Mouse (Mus musculus): ENCODE measurements around the gene Pbx2. TPM values are rescaled to one million over a fixed set of nuclear protein-coding genes. Genes with fewer than 3 reads are reported as not detected.

Pbx2 gene
- polyA plus RNA-seq, 1 experiment from 2014 or later: 12.8 TPM

- peaks cover 44% of the 10 kb centered on the region for H3K4me1 ChIP-seq (ENCODE audit: control insufficient read depth, insufficient read depth, low read length)
- WGBS: 1% methylated on average over 26 of the region's 26 CpGs
- no peak for ATAC-seq (ENCODE audit: low FRiP score, low TSS enrichment)
- H3K27me3 ChIP-seq (ENCODE audit: control insufficient read depth, insufficient read depth, low read length): peaks cover 14% of the 10 kb centered on the region; the same call in 1 of the 2 replicates
- peak overlapping the region; percentile 90 for H3K4me2 ChIP-seq (ENCODE audit: low read length)
- no peaks in the 10 kb centered on the region for H3K36me3 ChIP-seq (ENCODE audit: control insufficient read depth, insufficient read depth, low read length)
- H3K27ac ChIP-seq (replicated peaks; ENCODE audit: low read depth, low read length): no peak overlapping the region
- peak overlapping the region; percentile 71 for H3K4me3 ChIP-seq (replicated peaks; ENCODE audit: low read depth, low read length)
- H3K9ac ChIP-seq (replicated peaks; ENCODE audit: low read length): peak overlapping the region; percentile 43; the same call in 1 of the 2 replicates
- no peaks in the 10 kb centered on the region for H3K9me3 ChIP-seq (ENCODE audit: control insufficient read depth, low read length)
- peak; percentile 43 for DNase-seq
These were observed 41.2 kb downstream of the Pbx2 start for GRCm38 (mm10) chr17:34632261-34632691.

- Histone ChIP-seq H3K27me3 (ENCODE audit: control insufficient read depth, insufficient read depth, low read length) (peaks cover 14% of the 10 kb centered on the region; the same call in 1 of the 2 replicates), H3K9ac (replicated peaks; ENCODE audit: low read length) (no peak overlapping the region), H3K4me2 (ENCODE audit: low read length) (no peak overlapping the region), H3K4me3 (replicated peaks; ENCODE audit: low read depth, low read length) (no peak overlapping the region), H3K9me3 (ENCODE audit: control insufficient read depth, low read length) (no peaks in the 10 kb centered on the region), H3K36me3 (ENCODE audit: control insufficient read depth, insufficient read depth, low read length) (no peaks in the 10 kb centered on the region), H3K27ac (replicated peaks; ENCODE audit: low read depth, low read length) (no peak overlapping the region), H3K4me1 (ENCODE audit: control insufficient read depth, insufficient read depth, low read length) (peaks cover 19% of the 10 kb centered on the region)
- no peak for DNase-seq
- ATAC-seq (ENCODE audit: low FRiP score, low TSS enrichment): no peak
- 86% methylated on average over 2 of the region's 2 CpGs for WGBS
These were observed 44.6 kb downstream of the Pbx2 start for GRCm38 (mm10) chr17:34635671-34636070.

GRCm38 (mm10) chr17:34637459-34637858, 46.4 kb downstream of the Pbx2 start:
- no peak overlapping the region for H3K4me2 ChIP-seq (ENCODE audit: low read length)
- H3K4me1 ChIP-seq (ENCODE audit: control insufficient read depth, insufficient read depth, low read length): peaks cover 1% of the 10 kb centered on the region; the same call in 1 of the 2 replicates
- H3K4me3 ChIP-seq (replicated peaks; ENCODE audit: low read depth, low read length): no peak overlapping the region
- ATAC-seq (ENCODE audit: low FRiP score, low TSS enrichment): no peak
- H3K27ac ChIP-seq (replicated peaks; ENCODE audit: low read depth, low read length): no peak overlapping the region
- WGBS: 74% methylated on average over 3 of the region's 3 CpGs
- no peaks in the 10 kb centered on the region for H3K9me3 ChIP-seq (ENCODE audit: control insufficient read depth, low read length)
- peaks cover 1% of the 10 kb centered on the region; the same call in 1 of the 2 replicates for H3K27me3 ChIP-seq (ENCODE audit: control insufficient read depth, insufficient read depth, low read length)
- no peak overlapping the region for H3K9ac ChIP-seq (replicated peaks; ENCODE audit: low read length)
- no peak for DNase-seq
- H3K36me3 ChIP-seq (ENCODE audit: control insufficient read depth, insufficient read depth, low read length): no peaks in the 10 kb centered on the region

- H3K27me3 ChIP-seq (ENCODE audit: control insufficient read depth, insufficient read depth, low read length): no peaks in the 10 kb centered on the region
- no peaks in the 10 kb centered on the region for H3K9me3 ChIP-seq (ENCODE audit: control insufficient read depth, low read length)
- no peak overlapping the region for H3K27ac ChIP-seq (replicated peaks; ENCODE audit: low read depth, low read length)
- no peak overlapping the region for H3K4me3 ChIP-seq (replicated peaks; ENCODE audit: low read depth, low read length)
- no peaks in the 10 kb centered on the region for H3K4me1 ChIP-seq (ENCODE audit: control insufficient read depth, insufficient read depth, low read length)
- 86% methylated on average over 7 of the region's 7 CpGs for WGBS
- H3K4me2 ChIP-seq (ENCODE audit: low read length): no peak overlapping the region
- H3K9ac ChIP-seq (replicated peaks; ENCODE audit: low read length): no peak overlapping the region
- H3K36me3 ChIP-seq (ENCODE audit: control insufficient read depth, insufficient read depth, low read length): no peaks in the 10 kb centered on the region
- ATAC-seq (ENCODE audit: low FRiP score, low TSS enrichment) (no peak), DNase-seq (no peak)
These were observed 48.6 kb downstream of the Pbx2 start for GRCm38 (mm10) chr17:34639461-34640255.

GRCm38 (mm10) chr17:34640778-34641601, 49.9 kb downstream of the Pbx2 start:
- ATAC-seq (ENCODE audit: low FRiP score, low TSS enrichment) (peak; percentile 25; the same call in 1 of the 2 replicates), DNase-seq (peak; percentile 64)
- H3K4me1 ChIP-seq (ENCODE audit: control insufficient read depth, insufficient read depth, low read length): peaks cover 11% of the 10 kb centered on the region
- H3K27ac ChIP-seq (replicated peaks; ENCODE audit: low read depth, low read length): peak overlapping the region; percentile 73
- H3K36me3 ChIP-seq (ENCODE audit: control insufficient read depth, insufficient read depth, low read length): no peaks in the 10 kb centered on the region; the same call in 1 of the 2 replicates
- H3K9ac ChIP-seq (replicated peaks; ENCODE audit: low read length): peak overlapping the region; percentile 16; the same call in 1 of the 2 replicates
- H3K4me3 ChIP-seq (replicated peaks; ENCODE audit: low read depth, low read length): no peak overlapping the region
- H3K9me3 ChIP-seq (ENCODE audit: control insufficient read depth, low read length): no peaks in the 10 kb centered on the region
- WGBS: 12% methylated on average over 11 of the region's 11 CpGs
- H3K27me3 ChIP-seq (ENCODE audit: control insufficient read depth, insufficient read depth, low read length): no peaks in the 10 kb centered on the region
- no peak overlapping the region for H3K4me2 ChIP-seq (ENCODE audit: low read length)

GRCm38 (mm10) chr17:34641945-34642344, 50.9 kb downstream of the Pbx2 start:
- DNase-seq: no peak
- no peaks in the 10 kb centered on the region; the same call in 1 of the 2 replicates for H3K36me3 ChIP-seq (ENCODE audit: control insufficient read depth, insufficient read depth, low read length)
- no peak overlapping the region for H3K9ac ChIP-seq (replicated peaks; ENCODE audit: low read length)
- no peaks in the 10 kb centered on the region for H3K27me3 ChIP-seq (ENCODE audit: control insufficient read depth, insufficient read depth, low read length)
- H3K4me1 ChIP-seq (ENCODE audit: control insufficient read depth, insufficient read depth, low read length): peaks cover 12% of the 10 kb centered on the region
- H3K9me3 ChIP-seq (ENCODE audit: control insufficient read depth, low read length): no peaks in the 10 kb centered on the region
- H3K4me2 ChIP-seq (ENCODE audit: low read length): no peak overlapping the region
- no peak overlapping the region for H3K27ac ChIP-seq (replicated peaks; ENCODE audit: low read depth, low read length)
- 93% methylated on average over 3 of the region's 3 CpGs for WGBS
- H3K4me3 ChIP-seq (replicated peaks; ENCODE audit: low read depth, low read length): no peak overlapping the region
- no peak for ATAC-seq (ENCODE audit: low FRiP score, low TSS enrichment)

GRCm38 (mm10) chr17:34643379-34643778, 52.3 kb downstream of the Pbx2 start:
- Histone ChIP-seq H3K4me2 (ENCODE audit: low read length) (no peak overlapping the region), H3K9me3 (ENCODE audit: control insufficient read depth, low read length) (no peaks in the 10 kb centered on the region), H3K27ac (replicated peaks; ENCODE audit: low read depth, low read length) (no peak overlapping the region), H3K36me3 (ENCODE audit: control insufficient read depth, insufficient read depth, low read length) (peaks cover under 1% of the 10 kb centered on the region; the same call in 1 of the 2 replicates), H3K27me3 (ENCODE audit: control insufficient read depth, insufficient read depth, low read length) (no peaks in the 10 kb centered on the region), H3K4me1 (ENCODE audit: control insufficient read depth, insufficient read depth, low read length) (peaks cover 20% of the 10 kb centered on the region), H3K4me3 (replicated peaks; ENCODE audit: low read depth, low read length) (no peak overlapping the region), H3K9ac (replicated peaks; ENCODE audit: low read length) (no peak overlapping the region)
- WGBS: 91% methylated on average over 4 of the region's 4 CpGs
- DNase-seq: no peak
- no peak for ATAC-seq (ENCODE audit: low FRiP score, low TSS enrichment)

GRCm38 (mm10) chr17:34643944-34644343, 52.9 kb downstream of the Pbx2 start:
- H3K36me3 ChIP-seq (ENCODE audit: control insufficient read depth, insufficient read depth, low read length): peaks cover 6% of the 10 kb centered on the region
- ATAC-seq (ENCODE audit: low FRiP score, low TSS enrichment) (no peak), DNase-seq (no peak)
- WGBS: 86% methylated on average over 10 of the region's 10 CpGs
- no peak overlapping the region for H3K27ac ChIP-seq (replicated peaks; ENCODE audit: low read depth, low read length)
- no peak overlapping the region for H3K9ac ChIP-seq (replicated peaks; ENCODE audit: low read length)
- no peaks in the 10 kb centered on the region for H3K27me3 ChIP-seq (ENCODE audit: control insufficient read depth, insufficient read depth, low read length)
- peak overlapping the region; percentile 27; the same call in 1 of the 2 replicates for H3K4me2 ChIP-seq (ENCODE audit: low read length)
- H3K4me1 ChIP-seq (ENCODE audit: control insufficient read depth, insufficient read depth, low read length): peaks cover 20% of the 10 kb centered on the region
- H3K4me3 ChIP-seq (replicated peaks; ENCODE audit: low read depth, low read length): no peak overlapping the region
- no peaks in the 10 kb centered on the region for H3K9me3 ChIP-seq (ENCODE audit: control insufficient read depth, low read length)

Measured in midbrain, embryonic 14.5 days (tissue).